In genomic region chr10:90831288-90831626, GRCm38 (mm10) we compare ENCODE assay signal across 12 mouse cellular contexts.
DNase-seq lines count a peak whose midpoint lies in the region; ATAC-seq and TF ChIP-seq lines count a peak whose summit lies in the region.
"Had no signal": no experiment of that assay in that cellular context is flagged by ENCODE, and none has a peak within 500 bp of the region (broad histone marks: within the 10 kb centered on the region; RNA-seq: fewer than 3 reads in every experiment).

No protein-coding gene starts in this region.

- H3K27ac ChIP-seq in embryonic facial prominence, embryonic 11.5 days (replicated peaks; ENCODE audit: low read depth, low read length), result no peak overlapping the region
- no peak overlapping the region for H3K27ac ChIP-seq in embryonic facial prominence, embryonic 10.5 days (replicated peaks)
- no peak overlapping the region for H3K27ac ChIP-seq in forebrain, embryonic 14.5 days (ENCODE audit: low read depth, low read length)
- peak overlapping the region; percentile 94; the same call in 1 of the 2 replicates for H3K27ac ChIP-seq in hindbrain, postnatal 0 days
- H3K27ac ChIP-seq in neural tube, embryonic 12.5 days, result no peak overlapping the region
- H3K27ac ChIP-seq in kidney, embryonic 16.5 days (ENCODE audit: low read length), result no peak overlapping the region
- H3K27ac ChIP-seq: kidney, postnatal 0 days; limb, embryonic 12.5 days had no signal

- no peak for TF ChIP-seq CTCF in hindbrain, postnatal 0 days (IDR thresholded peaks at IDR 0.05; ENCODE audit: low read depth)

- H3K9me3 ChIP-seq in embryonic facial prominence, embryonic 11.5 days (replicated peaks; ENCODE audit: control insufficient read depth, low read length), result no peaks in the 10 kb centered on the region
- H3K9me3 ChIP-seq in embryonic facial prominence, embryonic 10.5 days, result no peaks in the 10 kb centered on the region
- H3K9me3 ChIP-seq in forebrain, embryonic 14.5 days (replicated peaks; ENCODE audit: control insufficient read depth, low read length), result no peaks in the 10 kb centered on the region
- H3K9me3 ChIP-seq in hindbrain, postnatal 0 days (ENCODE audit: low read length), result no peaks in the 10 kb centered on the region
- no peaks in the 10 kb centered on the region for H3K9me3 ChIP-seq in neural tube, embryonic 12.5 days
- H3K9me3 ChIP-seq in kidney, embryonic 16.5 days (ENCODE audit: low read length), result no peaks in the 10 kb centered on the region
- H3K9me3 ChIP-seq: limb, embryonic 12.5 days had no signal

- ATAC-seq in embryonic facial prominence, embryonic 11.5 days (replicated peaks; ENCODE audit: insufficient number of reproducible peaks, low FRiP score, low TSS enrichment, low read depth), result no peak
- ATAC-seq in forebrain, embryonic 14.5 days, result no peak
- no peak for ATAC-seq in hindbrain, postnatal 0 days
- ATAC-seq in neural tube, embryonic 12.5 days (ENCODE audit: low FRiP score, low read depth), result no peak
- no peak for ATAC-seq in kidney, embryonic 16.5 days (ENCODE audit: low FRiP score, low TSS enrichment)

- H3K36me3 ChIP-seq in embryonic facial prominence, embryonic 11.5 days (replicated peaks; ENCODE audit: control insufficient read depth, insufficient read depth, low read depth, low read length), result no peaks in the 10 kb centered on the region
- H3K36me3 ChIP-seq in embryonic facial prominence, embryonic 10.5 days (replicated peaks), result no peaks in the 10 kb centered on the region
- no peaks in the 10 kb centered on the region for H3K36me3 ChIP-seq in forebrain, embryonic 14.5 days (ENCODE audit: control insufficient read depth, insufficient read depth, low read length)
- H3K36me3 ChIP-seq in hindbrain, postnatal 0 days (ENCODE audit: insufficient read depth, low read length), result no peaks in the 10 kb centered on the region
- H3K36me3 ChIP-seq in neural tube, embryonic 12.5 days, result no peaks in the 10 kb centered on the region
- H3K36me3 ChIP-seq in kidney, embryonic 16.5 days (ENCODE audit: insufficient read depth, low read length), result no peaks in the 10 kb centered on the region
- H3K36me3 ChIP-seq: limb, embryonic 12.5 days had no signal

- H3K4me3 ChIP-seq in embryonic facial prominence, embryonic 11.5 days (ENCODE audit: low read depth, low read length), result no peak overlapping the region
- no peak overlapping the region for H3K4me3 ChIP-seq in embryonic facial prominence, embryonic 10.5 days
- H3K4me3 ChIP-seq in forebrain, embryonic 14.5 days (ENCODE audit: low read depth, low read length), result peak overlapping the region; percentile 64
- H3K4me3 ChIP-seq in hindbrain, postnatal 0 days (ENCODE audit: low read length), result peak overlapping the region; percentile 69
- H3K4me3 ChIP-seq in neural tube, embryonic 12.5 days, result peak overlapping the region; percentile 71
- no peak overlapping the region for H3K4me3 ChIP-seq in kidney, embryonic 16.5 days (ENCODE audit: low read length)
- H3K4me3 ChIP-seq: limb, embryonic 12.5 days had no signal

- no peak overlapping the region for H3K4me2 ChIP-seq in embryonic facial prominence, embryonic 11.5 days (ENCODE audit: low read depth, low read length)
- H3K4me2 ChIP-seq in forebrain, embryonic 14.5 days (ENCODE audit: low read length), result peak overlapping the region; percentile 84
- H3K4me2 ChIP-seq in hindbrain, postnatal 0 days (ENCODE audit: low read depth, low read length), result peak overlapping the region; percentile 71
- peak overlapping the region; percentile 91 for H3K4me2 ChIP-seq in neural tube, embryonic 12.5 days (replicated peaks)
- H3K4me2 ChIP-seq in kidney, embryonic 16.5 days (replicated peaks; ENCODE audit: low read depth, low read length), result no peak overlapping the region
- H3K4me2 ChIP-seq: limb, embryonic 12.5 days had no signal

- WGBS in embryonic facial prominence, embryonic 11.5 days, result 5% methylated on average over 2 of the region's 2 CpGs
- WGBS in embryonic facial prominence, embryonic 10.5 days, result 10% methylated on average over 2 of the region's 2 CpGs
- 0% methylated on average over 2 of the region's 2 CpGs for WGBS in forebrain, embryonic 14.5 days
- 9% methylated on average over 2 of the region's 2 CpGs for whole genome bisulfite sequencing in hindbrain, postnatal 0 days
- 6% methylated on average over 2 of the region's 2 CpGs for WGBS in neural tube, embryonic 12.5 days
- whole genome bisulfite sequencing in kidney, embryonic 16.5 days, result 24% methylated on average over 2 of the region's 2 CpGs

- no peak overlapping the region for H3K9ac ChIP-seq in embryonic facial prominence, embryonic 11.5 days (replicated peaks; ENCODE audit: low read length)
- peak overlapping the region; percentile 82 for H3K9ac ChIP-seq in forebrain, embryonic 14.5 days (ENCODE audit: low read length)
- peak overlapping the region; percentile 76 for H3K9ac ChIP-seq in hindbrain, postnatal 0 days (replicated peaks; ENCODE audit: low read length)
- 0 out of 2 replicates have a peak overlapping the region, but pooled peaks have one; percentile 80 for H3K9ac ChIP-seq in neural tube, embryonic 12.5 days
- H3K9ac ChIP-seq in kidney, embryonic 16.5 days (replicated peaks; ENCODE audit: low read length), result no peak overlapping the region
- H3K9ac ChIP-seq: limb, embryonic 12.5 days had no signal

- H3K27me3 ChIP-seq in embryonic facial prominence, embryonic 11.5 days (ENCODE audit: control insufficient read depth, insufficient read depth, low read length), result peaks cover 44% of the 10 kb centered on the region
- peaks cover 71% of the 10 kb centered on the region for H3K27me3 ChIP-seq in embryonic facial prominence, embryonic 10.5 days (replicated peaks; ENCODE audit: low read depth, poor library complexity, severe bottlenecking)
- peaks cover 27% of the 10 kb centered on the region for H3K27me3 ChIP-seq in forebrain, embryonic 14.5 days (replicated peaks; ENCODE audit: control insufficient read depth, insufficient read depth, low read length)
- no peaks in the 10 kb centered on the region for H3K27me3 ChIP-seq in hindbrain, postnatal 0 days (ENCODE audit: insufficient read depth, low read length)
- peaks cover 34% of the 10 kb centered on the region for H3K27me3 ChIP-seq in neural tube, embryonic 12.5 days (replicated peaks)
- peaks cover 73% of the 10 kb centered on the region for H3K27me3 ChIP-seq in kidney, embryonic 16.5 days (ENCODE audit: insufficient read depth, low read length)

- no peaks in the 10 kb centered on the region for H3K4me1 ChIP-seq in embryonic facial prominence, embryonic 11.5 days (ENCODE audit: control insufficient read depth, insufficient read depth, low read length)
- H3K4me1 ChIP-seq in embryonic facial prominence, embryonic 10.5 days, result peaks cover 17% of the 10 kb centered on the region
- peaks cover 10% of the 10 kb centered on the region for H3K4me1 ChIP-seq in forebrain, embryonic 14.5 days (ENCODE audit: control insufficient read depth, insufficient read depth, low read length)
- no peaks in the 10 kb centered on the region; the same call in 1 of the 2 replicates for H3K4me1 ChIP-seq in hindbrain, postnatal 0 days (ENCODE audit: insufficient read depth, low read length)
- peaks cover 10% of the 10 kb centered on the region; the same call in 1 of the 2 replicates for H3K4me1 ChIP-seq in neural tube, embryonic 12.5 days
- no peaks in the 10 kb centered on the region; the same call in 1 of the 2 replicates for H3K4me1 ChIP-seq in kidney, embryonic 16.5 days (ENCODE audit: insufficient read depth, low read length)

- DNase-seq in embryonic facial prominence, embryonic 11.5 days (ENCODE audit: low spot score), result peak; percentile 1
- DNase-seq in embryonic facial prominence, embryonic 10.5 days (ENCODE audit: low spot score), result no peak
- DNase-seq in forebrain, embryonic 14.5 days (ENCODE audit: low spot score), result no peak
- DNase-seq in hindbrain, postnatal 0 days (ENCODE audit: low spot score), result peak; percentile 35
- no peak for DNase-seq in adipocyte (ENCODE audit: low spot score)
- DNase-seq in adrenal gland, postnatal 25 days, result no peak
- DNase-seq: lung, adult 2 months; thymus, postnatal 25 days had no signal

Comparison
In these comparisons a context has a peak if more than half of its experiments do, and no peak if none do; other contexts are left out.
1. DNase-seq: peak in embryonic facial prominence, embryonic 11.5 days (single experiment) and hindbrain, postnatal 0 days (single experiment); none in embryonic facial prominence, embryonic 10.5 days (single experiment), forebrain, embryonic 14.5 days (single experiment), adipocyte (single experiment) and adrenal gland, postnatal 25 days (single experiment).
2. H3K4me2 ChIP-seq: peak in forebrain, embryonic 14.5 days (single experiment), hindbrain, postnatal 0 days (single experiment) and neural tube, embryonic 12.5 days (single experiment); none in embryonic facial prominence, embryonic 11.5 days (single experiment) and kidney, embryonic 16.5 days (single experiment).
3. H3K4me3 ChIP-seq: peak in forebrain, embryonic 14.5 days (single experiment), hindbrain, postnatal 0 days (single experiment) and neural tube, embryonic 12.5 days (single experiment); none in embryonic facial prominence, embryonic 11.5 days (single experiment), embryonic facial prominence, embryonic 10.5 days (single experiment) and kidney, embryonic 16.5 days (single experiment).
4. H3K9ac ChIP-seq: peak in forebrain, embryonic 14.5 days (single experiment), hindbrain, postnatal 0 days (single experiment) and neural tube, embryonic 12.5 days (single experiment); none in embryonic facial prominence, embryonic 11.5 days (single experiment) and kidney, embryonic 16.5 days (single experiment).